Mouse (Mus musculus) stomach, embryonic 14.5 days (tissue): ENCODE data around the gene Eml2. TPM values are rescaled to one million over a fixed set of nuclear protein-coding genes. Genes with fewer than 3 reads are reported as not detected.

ENCODE experiments used
- ATAC-seq: fragments of 200-750 bp; cut with Nextera tagmentation; 2 replicates; pipeline ENCODE4 v1.8.0; 2017; ENCODE audit warnings: low read depth, moderate TSS enrichment; ENCODE audit not compliant: insufficient number of reproducible peaks, insufficient read depth, low FRiP score
- H3K27ac ChIP-seq: fragments of 300-500 bp; sonication (generic); 2 replicates; pipeline ENCODE4 v1.5.1; 2014; ENCODE audit warnings: mild to moderate bottlenecking, low read length, moderate library complexity, mixed read lengths
- H3K27me3 ChIP-seq: fragments of 300-500 bp; sonication (generic); 2 replicates; pipeline ENCODE4 v1.6.1; 2014; ENCODE audit warnings: low read length, control low read depth, mixed read lengths; ENCODE audit not compliant: control insufficient read depth, insufficient read depth
- H3K36me3 ChIP-seq: fragments of 300-500 bp; sonication (generic); 2 replicates; pipeline ENCODE4 v1.6.1; 2014; ENCODE audit warnings: mild to moderate bottlenecking, control low read depth, low read length, moderate library complexity, mixed read lengths; ENCODE audit not compliant: control insufficient read depth, insufficient read depth
- H3K4me1 ChIP-seq: fragments of 300-500 bp; sonication (generic); 2 replicates; pipeline ENCODE4 v1.6.1; 2014; ENCODE audit warnings: low read length, control low read depth, mixed read lengths; ENCODE audit not compliant: control insufficient read depth, insufficient read depth
- H3K4me2 ChIP-seq: fragments of 300-500 bp; sonication (generic); replicated peaks from 2 replicates; pipeline ENCODE4 v1.6.1; 2014; ENCODE audit warnings: low read depth, low read length, control low read depth
- H3K4me3 ChIP-seq: fragments of 300-500 bp; sonication (generic); 2 replicates; pipeline ENCODE4 v1.5.1; 2014; ENCODE audit warnings: low read depth, low read length, control low read depth
- H3K9ac ChIP-seq: fragments of 300-500 bp; sonication (generic); replicated peaks from 2 replicates; pipeline ENCODE4 v1.6.1; 2014; ENCODE audit warnings: low read depth, mild to moderate bottlenecking, control low read depth, low read length, moderate library complexity, mixed read lengths
- H3K9me3 ChIP-seq: fragments of 300-500 bp; sonication (generic); 2 replicates; pipeline ENCODE4 v1.6.1; 2016; ENCODE audit warnings: low read depth, low read length, control low read depth; ENCODE audit not compliant: control insufficient read depth
- WGBS: fragments of 180-500 bp; shearing (Covaris S2); extraction: QIAGEN DNeasy Blood & Tissue Kit; methylation state at CpG from one replicate; pipeline ENCODE4 v1.1.7; 2014; 5-methylcytosine and 5-hydroxymethylcytosine counted together
- polyA plus RNA-seq: library from polyadenylated mRNA; unstranded; fragments of >200 nt; fragmentation: Nextera tagmentation; extraction: Ambion mirVana; gene quantifications from 2 replicates; pipeline ENCODE4 v1.2.1, GENCODE M21; 2014

Eml2 gene
- polyA plus RNA-seq, 1 experiment from 2014 or later: 4.8 TPM

DNA sequence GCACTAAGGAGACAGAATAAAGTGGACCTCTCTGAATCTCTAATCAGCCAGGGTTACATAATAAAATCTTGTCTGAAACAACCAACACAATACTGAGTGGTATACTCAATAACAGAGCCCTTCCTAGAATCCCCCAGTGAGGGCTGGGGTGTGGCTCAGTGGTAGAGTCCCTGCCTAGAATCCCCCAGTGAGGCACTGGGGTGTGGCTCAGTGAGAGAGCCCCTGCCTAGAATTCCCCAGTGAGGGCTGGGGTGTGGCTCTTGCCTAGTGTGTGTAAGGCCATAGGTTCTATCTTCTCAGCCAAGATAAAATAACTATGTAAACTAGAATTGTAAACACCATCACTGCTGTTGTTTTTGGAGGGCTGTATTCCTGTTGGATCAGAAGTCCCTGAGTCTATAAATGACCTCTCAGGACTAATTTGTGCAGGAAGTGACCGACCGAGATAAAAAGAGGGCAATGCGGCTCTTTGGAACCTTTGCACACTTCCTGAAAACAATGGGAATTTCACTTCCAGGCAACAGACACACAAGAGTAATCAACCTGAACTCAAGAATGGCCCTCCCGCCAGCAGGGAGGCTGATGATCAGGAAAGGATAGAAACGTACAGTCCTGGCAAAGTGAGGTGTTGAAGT lies 34.9 kb downstream of the Eml2 start:
- 64% methylated on average over 5 of the region's 5 CpGs for WGBS
- peaks cover 6% of the 10 kb centered on the region; the same call in 1 of the 2 replicates for H3K4me1 ChIP-seq
- no peaks in the 10 kb centered on the region for H3K27me3 ChIP-seq
- H3K36me3 ChIP-seq: no peaks in the 10 kb centered on the region
- no peak overlapping the region for H3K9ac ChIP-seq
- no peak overlapping the region for H3K4me3 ChIP-seq
- ATAC-seq: no peak
- no peak overlapping the region for H3K27ac ChIP-seq
- no peak overlapping the region for H3K4me2 ChIP-seq
- no peaks in the 10 kb centered on the region for H3K9me3 ChIP-seq

DNA sequence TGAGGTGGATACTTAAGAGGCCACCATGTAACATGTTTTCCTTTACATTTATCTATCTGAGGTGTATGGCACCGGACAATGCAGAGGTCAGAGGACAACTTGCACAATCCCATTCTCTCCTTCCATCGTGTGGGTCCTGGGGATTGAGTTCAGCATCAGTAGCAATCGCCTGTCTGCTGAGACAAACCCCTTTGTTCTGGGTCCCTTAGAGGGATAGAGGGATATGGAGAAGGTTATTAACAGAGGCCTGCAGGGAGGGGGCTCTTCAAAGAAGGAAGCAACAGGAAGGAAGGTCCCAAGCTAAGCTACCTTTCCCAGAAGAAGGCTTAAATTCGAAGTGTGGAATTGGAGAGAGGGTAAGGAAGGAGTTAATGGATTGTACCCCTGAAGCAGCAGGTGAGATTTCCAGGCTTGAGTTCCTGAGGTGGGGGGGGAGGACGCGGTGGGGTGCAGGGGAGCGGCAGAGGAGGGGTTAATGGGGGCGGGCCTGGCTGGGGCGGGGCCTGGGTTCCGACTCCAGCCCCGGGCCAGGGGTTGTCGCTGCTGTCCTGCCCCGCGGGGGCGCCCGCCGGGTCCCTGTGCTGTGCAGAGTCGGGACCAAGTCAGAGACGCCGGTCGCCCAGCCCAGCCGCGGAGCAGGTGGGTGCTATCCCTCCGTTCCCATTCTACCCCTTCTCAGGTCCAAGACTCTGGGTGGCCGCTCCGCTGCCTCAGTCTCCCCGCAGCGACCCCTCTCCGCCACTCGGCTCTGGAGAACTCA lies 36.0 kb downstream of the Eml2 start, which contains the start of gene Gpr4:
Gene Gpr4, plus strand, starts transcription at position 543 of the 760 bp plus-strand sequence.
- no peaks in the 10 kb centered on the region for H3K27me3 ChIP-seq
- H3K36me3 ChIP-seq: no peaks in the 10 kb centered on the region
- WGBS: 3% methylated on average over 30 of the region's 30 CpGs
- H3K4me2 ChIP-seq: peak within 1 kb of the TSS; percentile 77
- H3K4me1 ChIP-seq: peaks cover 6% of the 10 kb centered on the region; the same call in 1 of the 2 replicates
- H3K27ac ChIP-seq: no peak within 1 kb of the TSS
- no peaks in the 10 kb centered on the region for H3K9me3 ChIP-seq
- peak within 1 kb of the TSS; percentile 37 for H3K4me3 ChIP-seq
- H3K9ac ChIP-seq: no peak within 1 kb of the TSS; the same call in 1 of the 2 replicates
- ATAC-seq: peak; percentile 74

DNA sequence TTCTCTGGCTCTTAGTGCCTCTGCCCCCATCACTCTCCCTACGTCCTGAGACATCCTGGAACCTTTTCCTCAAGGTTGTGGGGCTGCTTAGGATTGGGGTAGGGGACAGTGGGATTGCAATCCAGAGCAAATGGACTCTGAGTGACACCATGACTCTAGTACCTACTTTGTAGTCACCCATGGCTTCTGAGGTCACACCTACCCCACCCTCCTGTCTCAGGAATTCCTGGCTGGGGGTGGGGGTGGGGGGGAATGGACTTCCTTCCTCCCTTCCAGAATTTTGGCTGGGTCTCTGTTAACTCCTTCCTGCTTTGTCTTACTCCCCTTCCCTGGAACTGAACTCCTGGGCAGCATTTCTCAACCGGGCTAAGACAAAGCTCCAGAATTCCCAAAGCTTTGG lies 37.2 kb downstream of the Eml2 start:
- H3K36me3 ChIP-seq: no peaks in the 10 kb centered on the region
- H3K9me3 ChIP-seq: no peaks in the 10 kb centered on the region
- no peak overlapping the region for H3K9ac ChIP-seq
- no peak overlapping the region for H3K4me2 ChIP-seq
- ATAC-seq: no peak
- 57% methylated on average over 2 of the region's 2 CpGs for WGBS
- H3K4me3 ChIP-seq: no peak overlapping the region
- no peaks in the 10 kb centered on the region for H3K27me3 ChIP-seq
- H3K27ac ChIP-seq: no peak overlapping the region
- H3K4me1 ChIP-seq: peaks cover 6% of the 10 kb centered on the region; the same call in 1 of the 2 replicates

DNA sequence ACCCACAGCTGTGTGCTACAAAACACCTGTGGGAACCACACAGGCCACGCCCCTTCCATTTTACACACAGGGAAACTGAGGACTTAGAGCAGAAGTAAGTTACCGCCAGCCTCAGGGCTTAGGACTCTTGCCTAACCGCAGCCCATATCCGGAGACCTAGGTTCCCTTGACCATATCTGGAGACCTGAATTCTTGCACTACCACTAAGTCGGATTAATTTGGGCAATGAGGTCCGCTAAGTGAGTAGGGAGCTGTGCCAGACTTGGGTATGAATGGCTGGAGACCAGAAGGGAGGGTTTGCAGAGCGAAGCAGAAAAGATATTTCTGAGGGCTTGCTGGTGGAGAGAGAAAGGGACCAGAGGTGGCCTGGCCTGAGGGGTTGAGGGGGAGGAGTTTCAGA lies 38.1 kb downstream of the Eml2 start:
- Histone ChIP-seq H3K4me3 (no peak overlapping the region), H3K4me2 (no peak overlapping the region), H3K36me3 (no peaks in the 10 kb centered on the region), H3K27ac (no peak overlapping the region), H3K9me3 (no peaks in the 10 kb centered on the region), H3K4me1 (peaks cover 6% of the 10 kb centered on the region; the same call in 1 of the 2 replicates), H3K27me3 (no peaks in the 10 kb centered on the region), H3K9ac (no peak overlapping the region)
- ATAC-seq: no peak
- 70% methylated on average over 7 of the region's 7 CpGs for WGBS

DNA sequence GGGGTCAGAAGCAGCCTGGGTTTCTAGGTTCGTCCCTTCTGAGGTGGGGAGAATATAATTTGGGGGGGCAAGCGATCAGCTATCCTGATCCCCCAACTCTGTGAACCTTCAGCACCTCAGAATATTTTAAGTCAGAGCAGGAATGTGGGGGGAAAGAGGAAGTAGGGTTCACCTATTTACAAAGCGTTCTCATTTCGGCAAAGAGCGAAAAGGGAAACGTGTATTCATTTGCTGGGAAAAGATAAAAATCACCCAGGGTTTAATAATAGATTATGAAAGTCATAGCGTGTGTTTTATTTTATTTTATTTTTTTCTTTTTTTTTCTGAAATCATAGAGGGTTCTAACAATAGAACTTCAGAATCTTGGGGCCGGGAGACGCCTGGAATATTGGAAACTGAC lies 38.7 kb downstream of the Eml2 start:
- Histone ChIP-seq H3K9me3 (no peaks in the 10 kb centered on the region), H3K4me3 (no peak overlapping the region), H3K36me3 (no peaks in the 10 kb centered on the region), H3K27me3 (no peaks in the 10 kb centered on the region), H3K4me1 (peaks cover 6% of the 10 kb centered on the region; the same call in 1 of the 2 replicates), H3K9ac (no peak overlapping the region), H3K27ac (no peak overlapping the region), H3K4me2 (no peak overlapping the region)
- no peak for ATAC-seq
- WGBS: 67% methylated on average over 9 of the region's 9 CpGs

DNA sequence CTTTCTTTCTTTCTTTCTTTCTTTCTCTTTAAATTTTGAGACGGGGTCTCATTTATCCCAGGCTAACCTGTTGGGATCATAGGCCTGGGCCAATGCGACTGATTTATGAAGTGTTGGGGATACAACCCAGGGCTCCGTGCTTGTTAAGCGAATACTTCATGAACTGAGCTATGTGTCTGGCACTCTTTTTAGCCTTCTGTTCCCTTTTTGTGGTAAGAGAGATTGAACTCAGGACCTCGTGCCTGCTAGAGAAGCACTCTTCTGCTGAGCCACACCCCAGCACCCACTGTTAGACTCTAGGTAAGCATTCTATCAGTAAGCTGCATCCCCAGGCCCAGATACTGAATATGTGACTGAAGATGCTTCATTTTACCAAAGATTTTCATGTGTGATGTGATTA lies 41.3 kb downstream of the Eml2 start:
- H3K27ac ChIP-seq: no peak overlapping the region
- H3K4me2 ChIP-seq: no peak overlapping the region
- 52% methylated on average over 5 of the region's 5 CpGs for WGBS
- no peak for ATAC-seq
- 0 out of 2 replicates have a peak, but pooled peaks cover under 1% of the 10 kb centered on the region for H3K4me1 ChIP-seq
- H3K27me3 ChIP-seq: no peaks in the 10 kb centered on the region
- no peak overlapping the region for H3K4me3 ChIP-seq
- H3K9ac ChIP-seq: no peak overlapping the region
- no peaks in the 10 kb centered on the region for H3K9me3 ChIP-seq
- H3K36me3 ChIP-seq: no peaks in the 10 kb centered on the region

DNA sequence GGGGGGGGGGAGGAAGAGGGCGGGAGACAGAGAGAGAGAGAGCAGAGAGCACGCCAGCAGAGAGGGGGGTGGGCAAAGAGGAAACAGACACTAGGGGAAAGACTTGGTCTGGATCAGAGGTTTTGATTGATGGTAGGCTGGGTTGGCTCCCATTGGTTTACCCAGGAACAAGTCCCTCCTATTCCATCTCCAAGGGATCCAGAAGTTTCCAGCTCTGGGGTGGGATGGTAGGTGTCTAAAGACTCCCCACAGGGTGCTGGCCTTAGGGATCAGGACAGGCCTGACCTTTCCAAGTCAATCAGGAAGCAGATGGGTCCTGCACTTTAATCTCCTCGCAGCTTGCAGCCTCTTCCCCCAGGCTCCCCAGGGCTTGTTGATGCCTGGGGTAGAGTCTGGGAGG lies 41.7 kb downstream of the Eml2 start:
- WGBS: 10% methylated on average over 3 of the region's 3 CpGs
- no peak for ATAC-seq
- Histone ChIP-seq H3K27me3 (no peaks in the 10 kb centered on the region), H3K4me1 (no peaks in the 10 kb centered on the region), H3K4me3 (no peak overlapping the region), H3K27ac (no peak overlapping the region), H3K9me3 (no peaks in the 10 kb centered on the region), H3K36me3 (no peaks in the 10 kb centered on the region), H3K9ac (no peak overlapping the region), H3K4me2 (no peak overlapping the region)

DNA sequence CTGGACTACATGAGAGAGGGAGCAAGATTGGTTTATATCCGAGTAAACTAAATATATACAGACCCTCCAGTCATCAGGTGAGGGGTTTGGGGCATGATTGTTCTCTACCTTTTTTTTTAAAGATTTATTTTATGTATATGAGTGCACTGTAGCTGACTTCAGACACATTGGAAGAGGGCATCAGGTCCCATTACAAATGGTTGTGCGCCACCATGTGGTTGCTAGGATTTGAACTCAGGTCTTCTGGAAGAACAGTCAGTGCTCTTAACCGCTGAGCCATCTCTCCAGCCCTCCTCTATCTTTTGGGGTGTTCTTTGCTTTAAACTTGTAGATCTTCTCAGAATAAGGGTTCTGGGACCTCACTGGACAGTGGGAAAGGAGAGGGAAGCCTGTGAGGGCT lies 43.8 kb downstream of the Eml2 start:
- Histone ChIP-seq H3K27ac (no peak overlapping the region), H3K4me1 (no peaks in the 10 kb centered on the region), H3K9me3 (no peaks in the 10 kb centered on the region), H3K36me3 (no peaks in the 10 kb centered on the region), H3K4me2 (no peak overlapping the region), H3K27me3 (no peaks in the 10 kb centered on the region), H3K4me3 (no peak overlapping the region), H3K9ac (no peak overlapping the region)
- 70% methylated on average over 3 of the region's 3 CpGs for WGBS
- ATAC-seq: no peak
